8 mouse cellular contexts compared by ENCODE assay signal in the genomic region with DNA sequence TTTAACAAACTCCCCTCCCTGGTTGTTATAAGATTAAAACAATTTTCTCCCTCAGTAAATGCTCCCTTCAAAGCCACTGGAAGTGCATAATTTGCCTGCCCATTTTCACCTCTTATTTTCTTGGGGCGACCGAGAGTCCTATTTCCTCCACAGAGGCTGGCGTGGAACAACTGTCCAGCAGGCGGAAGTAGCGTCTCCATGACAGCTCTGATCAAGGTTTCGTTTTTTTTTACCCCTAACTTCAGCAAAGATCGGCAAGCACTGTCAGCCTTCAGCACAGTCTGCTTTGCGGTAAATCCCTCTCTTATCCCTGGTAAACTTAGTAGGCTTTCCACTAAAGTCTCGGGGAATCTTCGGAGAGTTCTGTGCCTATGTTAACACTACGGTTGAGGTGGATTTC. TPM values are rescaled to one million over a fixed set of nuclear protein-coding genes. Genes with fewer than 3 reads are reported as not detected.
A peak's percentile ranks its signal among the peaks of the same experiment; 100 is the strongest.
DNase-seq lines count a peak whose midpoint lies in the region; ATAC-seq and TF ChIP-seq lines count a peak whose summit lies in the region.

No protein-coding gene starts in this region.

- H3K4me2 ChIP-seq in kidney, embryonic 16.5 days (replicated peaks; ENCODE audit: low read depth, low read length) = peak overlapping the region; percentile 28
- peak overlapping the region; percentile 52 for H3K4me2 ChIP-seq in intestine, embryonic 15.5 days (replicated peaks)
- H3K4me2 ChIP-seq in myocyte (ENCODE audit: low read depth) = peak overlapping the region; percentile 53

- H3K36me3 ChIP-seq in kidney, embryonic 16.5 days (ENCODE audit: insufficient read depth, low read length) = no peaks in the 10 kb centered on the region
- no peaks in the 10 kb centered on the region for H3K36me3 ChIP-seq in intestine, embryonic 15.5 days
- H3K36me3 ChIP-seq in myocyte (ENCODE audit: control insufficient read depth, insufficient read depth) = no peaks in the 10 kb centered on the region

- DNase-seq in kidney, adult 18-20 months = no peak
- DNase-seq in embryo, embryonic 10.5 days (ENCODE audit: low spot score) = peak; percentile 47
- no peak for DNase-seq in layer of hippocampus, adult 18-20 months (ENCODE audit: low spot score in 2 of 2)
- DNase-seq in frontal cortex, postnatal 14 days (ENCODE audit: low spot score in 2 of 2) = no peak
- no peak for DNase-seq in layer of hippocampus, postnatal 14 days (ENCODE audit: low spot score in 2 of 2)

- TF ChIP-seq POLR2A in myocyte (IDR thresholded peaks at IDR 0.05; ENCODE audit: insufficient read length, low read depth) = no peak

- ATAC-seq in kidney, embryonic 16.5 days (ENCODE audit: low FRiP score, low TSS enrichment) = no peak
- no peak for ATAC-seq in intestine, embryonic 15.5 days

- no peak overlapping the region for H3K27ac ChIP-seq in kidney, embryonic 16.5 days (ENCODE audit: low read length)
- no peak overlapping the region for H3K27ac ChIP-seq in intestine, embryonic 15.5 days

- no peaks in the 10 kb centered on the region for H3K4me1 ChIP-seq in kidney, embryonic 16.5 days (ENCODE audit: insufficient read depth, low read length)
- no peaks in the 10 kb centered on the region for H3K4me1 ChIP-seq in intestine, embryonic 15.5 days (replicated peaks)

- peak overlapping the region; percentile 5; the same call in 1 of the 2 replicates for H3K4me3 ChIP-seq in kidney, embryonic 16.5 days (ENCODE audit: low read length)
- peak overlapping the region; percentile 26 for H3K4me3 ChIP-seq in intestine, embryonic 15.5 days (replicated peaks)
- H3K4me3 ChIP-seq in myocyte = no peak overlapping the region

- H3ac ChIP-seq in myocyte (ENCODE audit: control insufficient read depth, insufficient read length) = no peak overlapping the region

- H3K9me3 ChIP-seq in kidney, embryonic 16.5 days (ENCODE audit: low read length) = no peaks in the 10 kb centered on the region
- no peaks in the 10 kb centered on the region for H3K9me3 ChIP-seq in intestine, embryonic 15.5 days

- peaks cover 8% of the 10 kb centered on the region for H3K27me3 ChIP-seq in kidney, embryonic 16.5 days (ENCODE audit: insufficient read depth, low read length)
- H3K27me3 ChIP-seq in intestine, embryonic 15.5 days (replicated peaks) = no peaks in the 10 kb centered on the region
- no peaks in the 10 kb centered on the region for H3K27me3 ChIP-seq in myocyte (ENCODE audit: control insufficient read depth, insufficient read depth, insufficient read length)

- H3K9ac ChIP-seq in kidney, embryonic 16.5 days (replicated peaks; ENCODE audit: low read length) = 0 out of 2 replicates have a peak overlapping the region, but pooled peaks have one; percentile 43
- H3K9ac ChIP-seq in intestine, embryonic 15.5 days = peak overlapping the region; percentile 30; the same call in 1 of the 2 replicates

- no peaks in the 10 kb centered on the region for H3K79me2 ChIP-seq in myocyte (ENCODE audit: control insufficient read depth, insufficient read depth)

- 10% methylated on average over 11 of the region's 11 CpGs for WGBS in kidney, embryonic 16.5 days
- WGBS in intestine, embryonic 15.5 days = 6% methylated on average over 11 of the region's 11 CpGs

TF ChIP-seq in myocyte, 11 proteins besides CTCF, POLR2A, EP300 and RAD21:
- TF ChIP-seq MYOG (IDR thresholded peaks at IDR 0.05; ENCODE audit: control insufficient read depth in 1 of 3, insufficient read depth in 1 of 3, insufficient read length in 2 of 3, low read depth in 2 of 3) = no peak
- TF ChIP-seq E2F4 (IDR thresholded peaks at IDR 0.05; ENCODE audit: insufficient read depth) = no peak

RNA-seq across cellular contexts. Expression of a gene that starts 24.6 kb away (rescaled TPM):
- polyA plus RNA-seq in kidney, embryonic 16.5 days (2015; fragmentation: Nextera tagmentation; extraction: Ambion mirVana) = 0.64 and 0.85 TPM in 2 replicates
- polyA plus RNA-seq in intestine, embryonic 15.5 days (2015; fragmentation: Nextera tagmentation; extraction: Ambion mirVana) = 0.24 and 0.40 TPM in 2 replicates
- 0.13 TPM for polyA plus RNA-seq in myocyte (2012; fragmentation: generic; extraction: Trizol)
- total RNA-seq in layer of hippocampus, adult 18-20 months (2021) = 1 to 10 TPM; 1.3 to 1.5 TPM
- total RNA-seq in layer of hippocampus, postnatal 14 days (2021) = 1 to 10 TPM; 1.7 to 2.1 TPM

RNA-seq across cellular contexts. Expression of a gene that starts 24.9 kb away (rescaled TPM):
- 18.1 TPM in 2 replicates for polyA plus RNA-seq in kidney, embryonic 16.5 days (2015; fragmentation: Nextera tagmentation; extraction: Ambion mirVana)
- 4.9 and 5.6 TPM in 2 replicates for polyA plus RNA-seq in intestine, embryonic 15.5 days (2015; fragmentation: Nextera tagmentation; extraction: Ambion mirVana)
- 6.6 TPM for polyA plus RNA-seq in myocyte (2012; fragmentation: generic; extraction: Trizol)
- total RNA-seq in layer of hippocampus, adult 18-20 months (2021) = 100 to 1,000 TPM; 238 to 250 TPM
- 100 to 1,000 TPM; 256 to 270 TPM for total RNA-seq in layer of hippocampus, postnatal 14 days (2021)
